Mouse (Mus musculus): Measurements from ENCODE around the gene Slc31a2. TPM values are rescaled to one million over a fixed set of nuclear protein-coding genes. Genes with fewer than 3 reads are reported as not detected.
A peak's percentile ranks its signal among the peaks of the same experiment; 100 is the strongest.

Gene Slc31a2
- polyA plus RNA-seq, 1 experiment = 14.0 TPM

DNA sequence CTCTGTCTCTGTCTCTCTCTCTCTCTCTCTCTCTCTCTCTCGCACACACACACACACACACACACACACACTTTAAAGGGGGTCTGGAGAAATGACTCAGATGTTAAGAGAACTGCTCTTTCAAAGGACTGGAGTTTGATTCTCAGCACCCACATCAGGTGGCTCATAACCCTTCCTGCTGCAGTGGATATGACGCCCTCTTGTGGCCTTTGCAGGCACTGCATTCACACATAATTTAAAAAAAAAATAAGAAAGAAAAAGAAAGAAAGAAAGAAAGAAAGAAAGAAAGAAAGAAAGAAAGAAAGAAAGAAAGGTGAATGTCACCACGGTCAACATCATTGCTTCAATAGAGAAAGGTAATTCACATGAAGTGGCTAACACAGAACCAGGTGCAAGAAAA lies 14.9 kb downstream of the Slc31a2 start:
- no peaks in the 10 kb centered on the region; the same call in 1 of the 2 replicates for H3K4me1 ChIP-seq (ENCODE audit: control insufficient read depth, insufficient read depth, insufficient read length)
- no peak overlapping the region for H3K4me3 ChIP-seq (ENCODE audit: extremely low read depth, insufficient read depth, insufficient read length)
- H3K27me3 ChIP-seq (ENCODE audit: control insufficient read depth, insufficient read depth, low read length) = no peaks in the 10 kb centered on the region
- H3K36me3 ChIP-seq (ENCODE audit: control insufficient read depth, insufficient read depth, low read length) = no peaks in the 10 kb centered on the region
- no peak overlapping the region for H3K27ac ChIP-seq (ENCODE audit: insufficient read depth, low read length)
- WGBS = 75% methylated on average over 3 of the region's 3 CpGs
- TF ChIP-seq CTCF (IDR thresholded peaks at IDR 0.05; ENCODE audit: extremely low read depth, insufficient read depth, insufficient read length, insufficient replicate concordance) (no peak), POLR2A (IDR thresholded peaks at IDR 0.05; ENCODE audit: low read depth, low read length) (no peak)
- no peak for DNase-seq (ENCODE audit: low read depth in 1 of 2, low spot score in 2 of 2)

- H3K4me3 ChIP-seq (ENCODE audit: extremely low read depth, insufficient read depth, insufficient read length) = no peak overlapping the region
- H3K4me1 ChIP-seq (ENCODE audit: control insufficient read depth, insufficient read depth, insufficient read length) = no peaks in the 10 kb centered on the region; the same call in 1 of the 2 replicates
- no peaks in the 10 kb centered on the region for H3K36me3 ChIP-seq (ENCODE audit: control insufficient read depth, insufficient read depth, low read length)
- 88% methylated on average over 4 of the region's 4 CpGs for WGBS
- no peak for DNase-seq (ENCODE audit: low read depth in 1 of 2, low spot score in 2 of 2)
- H3K27ac ChIP-seq (ENCODE audit: insufficient read depth, low read length) = no peak overlapping the region
- no peaks in the 10 kb centered on the region for H3K27me3 ChIP-seq (ENCODE audit: control insufficient read depth, insufficient read depth, low read length)
- TF ChIP-seq CTCF (IDR thresholded peaks at IDR 0.05; ENCODE audit: extremely low read depth, insufficient read depth, insufficient read length, insufficient replicate concordance) (no peak), POLR2A (IDR thresholded peaks at IDR 0.05; ENCODE audit: low read depth, low read length) (no peak)
These were observed 15.7 kb downstream of the Slc31a2 start for GRCm38 (mm10) chr4:62278081-62278480.

DNA sequence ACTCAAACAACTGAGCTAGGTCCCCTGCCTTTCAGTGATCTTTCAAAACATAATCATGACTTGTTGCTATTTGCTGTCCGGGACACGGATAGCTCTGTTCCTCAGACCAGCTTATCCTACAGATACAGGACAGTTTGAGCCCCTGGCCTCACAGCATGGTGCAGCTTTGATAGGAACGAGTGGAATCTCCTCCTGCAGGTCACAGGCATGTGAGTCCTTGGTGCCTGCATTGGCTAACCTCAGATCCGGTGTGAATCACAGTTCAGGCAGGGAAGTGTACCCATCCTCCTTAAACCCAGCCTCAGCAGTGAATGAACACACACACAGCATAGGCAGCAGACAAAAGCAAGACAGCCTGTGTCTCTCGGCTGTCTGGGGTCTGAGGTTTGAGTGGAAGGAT lies 19.0 kb downstream of the Slc31a2 start:
- H3K27ac ChIP-seq (ENCODE audit: insufficient read depth, low read length) = no peak overlapping the region
- WGBS = 78% methylated on average over 5 of the region's 5 CpGs
- no peak for DNase-seq (ENCODE audit: low read depth in 1 of 2, low spot score in 2 of 2)
- no peaks in the 10 kb centered on the region for H3K36me3 ChIP-seq (ENCODE audit: control insufficient read depth, insufficient read depth, low read length)
- no peaks in the 10 kb centered on the region for H3K4me1 ChIP-seq (ENCODE audit: control insufficient read depth, insufficient read depth, insufficient read length)
- no peak for TF ChIP-seq CTCF (IDR thresholded peaks at IDR 0.05; ENCODE audit: extremely low read depth, insufficient read depth, insufficient read length, insufficient replicate concordance)
- H3K27me3 ChIP-seq (ENCODE audit: control insufficient read depth, insufficient read depth, low read length) = no peaks in the 10 kb centered on the region
- no peak overlapping the region for H3K4me3 ChIP-seq (ENCODE audit: extremely low read depth, insufficient read depth, insufficient read length)

DNA sequence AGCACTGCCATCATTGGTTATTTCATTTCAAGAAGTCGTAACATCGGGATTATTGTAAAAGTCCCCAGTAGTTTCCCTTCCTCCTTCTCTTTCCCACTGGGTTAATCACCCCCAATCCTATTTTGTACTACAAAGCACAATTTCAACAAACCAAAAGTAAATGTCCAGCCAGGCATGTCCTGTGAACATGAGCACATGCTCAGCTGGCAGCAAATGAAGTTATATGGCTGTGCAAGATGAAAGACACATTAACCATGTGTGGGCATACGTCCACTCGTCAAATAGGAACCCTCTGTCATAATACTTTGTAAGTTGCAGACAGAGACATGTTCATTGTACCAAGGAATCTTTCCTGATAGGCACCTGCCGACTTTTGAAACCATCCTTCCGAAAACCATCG lies 20.6 kb downstream of the Slc31a2 start:
- 74% methylated on average over 7 of the region's 7 CpGs for WGBS
- H3K27me3 ChIP-seq (ENCODE audit: control insufficient read depth, insufficient read depth, low read length) = no peaks in the 10 kb centered on the region
- H3K27ac ChIP-seq (ENCODE audit: insufficient read depth, low read length) = no peak overlapping the region
- no peaks in the 10 kb centered on the region for H3K36me3 ChIP-seq (ENCODE audit: control insufficient read depth, insufficient read depth, low read length)
- no peak for DNase-seq (ENCODE audit: low read depth in 1 of 2, low spot score in 2 of 2)
- no peak overlapping the region for H3K4me3 ChIP-seq (ENCODE audit: extremely low read depth, insufficient read depth, insufficient read length)
- TF ChIP-seq CTCF (IDR thresholded peaks at IDR 0.05; ENCODE audit: extremely low read depth, insufficient read depth, insufficient read length, insufficient replicate concordance) = no peak
- no peak for TF ChIP-seq POLR2A (IDR thresholded peaks at IDR 0.05; ENCODE audit: low read depth, low read length)
- H3K4me1 ChIP-seq (ENCODE audit: control insufficient read depth, insufficient read depth, insufficient read length) = peaks cover 2% of the 10 kb centered on the region; the same call in 1 of the 2 replicates

- TF ChIP-seq POLR2A (IDR thresholded peaks at IDR 0.05; ENCODE audit: low read depth, low read length) (no peak), CTCF (IDR thresholded peaks at IDR 0.05; ENCODE audit: extremely low read depth, insufficient read depth, insufficient read length, insufficient replicate concordance) (no peak)
- Histone ChIP-seq H3K27ac (ENCODE audit: insufficient read depth, low read length) (no peak overlapping the region), H3K27me3 (ENCODE audit: control insufficient read depth, insufficient read depth, low read length) (no peaks in the 10 kb centered on the region), H3K4me3 (ENCODE audit: extremely low read depth, insufficient read depth, insufficient read length) (no peak overlapping the region), H3K4me1 (ENCODE audit: control insufficient read depth, insufficient read depth, insufficient read length) (peaks cover 6% of the 10 kb centered on the region; the same call in 1 of the 2 replicates), H3K36me3 (ENCODE audit: control insufficient read depth, insufficient read depth, low read length) (no peaks in the 10 kb centered on the region)
- DNase-seq (ENCODE audit: low read depth in 1 of 2, low spot score in 2 of 2) = no peak
- WGBS = 88% methylated on average over 8 of the region's 8 CpGs
These were observed 23.2 kb downstream of the Slc31a2 start for GRCm38 (mm10) chr4:62285576-62285975.

GRCm38 (mm10) chr4:62286257-62286991 lies 24.1 kb downstream of the Slc31a2 start:
- Histone ChIP-seq H3K4me3 (ENCODE audit: extremely low read depth, insufficient read depth, insufficient read length) (peak overlapping the region; percentile 93), H3K36me3 (ENCODE audit: control insufficient read depth, insufficient read depth, low read length) (no peaks in the 10 kb centered on the region), H3K27me3 (ENCODE audit: control insufficient read depth, insufficient read depth, low read length) (no peaks in the 10 kb centered on the region), H3K4me1 (ENCODE audit: control insufficient read depth, insufficient read depth, insufficient read length) (peaks cover 6% of the 10 kb centered on the region; the same call in 1 of the 2 replicates), H3K27ac (ENCODE audit: insufficient read depth, low read length) (0 out of 2 replicates have a peak overlapping the region, but pooled peaks have one; percentile 18)
- under 1% methylated on average over 50 of the region's 55 CpGs for WGBS
- TF ChIP-seq CTCF (IDR thresholded peaks at IDR 0.05; ENCODE audit: extremely low read depth, insufficient read depth, insufficient read length, insufficient replicate concordance) (no peak), POLR2A (IDR thresholded peaks at IDR 0.05; ENCODE audit: low read depth, low read length) (no peak)
- peak; percentile 31 to 67 for DNase-seq (ENCODE audit: low read depth in 1 of 2, low spot score in 2 of 2)

Measured in spleen, adult 2 months (tissue).